Mouse (Mus musculus): ENCODE results near the gene Myom1.

Myom1 gene

DNA sequence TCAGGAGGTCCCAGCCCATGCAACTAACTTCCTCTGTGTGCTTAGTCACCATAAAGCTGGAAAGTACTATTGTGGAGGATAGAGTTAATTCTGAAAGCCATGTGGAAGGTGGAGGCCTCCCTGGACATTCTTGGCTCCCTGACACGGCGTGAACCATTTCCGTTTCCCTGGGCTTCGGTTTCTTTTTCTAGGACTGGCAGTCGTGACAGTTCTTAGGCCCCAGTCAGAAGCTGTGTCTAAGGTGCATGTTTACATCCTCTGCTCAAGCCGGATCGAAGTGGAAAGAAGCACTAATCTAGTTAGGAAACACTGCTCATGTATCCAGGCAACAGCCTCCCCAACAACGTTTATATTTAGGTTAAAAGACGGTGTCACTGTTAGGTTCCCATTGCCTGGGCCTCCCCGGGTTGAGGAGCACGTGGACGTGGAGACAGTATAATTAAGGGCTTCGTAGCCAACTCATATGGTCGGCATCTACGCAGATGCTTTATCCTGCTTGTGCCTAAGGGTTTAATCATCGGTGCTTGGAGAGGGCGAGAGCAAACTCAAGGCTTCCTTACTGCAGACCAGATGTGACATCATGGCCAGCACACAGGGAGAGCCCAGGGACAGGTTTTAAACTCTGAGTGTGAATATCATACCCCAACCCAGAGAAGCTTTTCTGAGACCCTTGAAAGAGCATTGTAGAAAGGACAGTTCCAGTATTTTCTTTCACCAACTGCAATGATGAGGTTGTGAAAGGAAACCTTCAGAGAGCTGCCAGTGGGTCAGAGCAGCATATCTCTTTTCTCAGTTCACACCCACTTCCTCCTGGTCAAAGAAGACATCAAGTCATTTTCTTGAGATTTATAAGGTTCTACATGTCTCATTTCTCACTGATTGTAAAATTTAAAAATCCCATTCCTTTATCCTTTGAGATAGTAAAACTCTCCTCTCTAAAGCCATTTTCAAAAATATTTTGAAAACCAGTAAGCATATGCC, 100.4 kb downstream of the Myom1 start:
- no peak for DNase-seq (ENCODE audit: low spot score in 2 of 2)

DNA sequence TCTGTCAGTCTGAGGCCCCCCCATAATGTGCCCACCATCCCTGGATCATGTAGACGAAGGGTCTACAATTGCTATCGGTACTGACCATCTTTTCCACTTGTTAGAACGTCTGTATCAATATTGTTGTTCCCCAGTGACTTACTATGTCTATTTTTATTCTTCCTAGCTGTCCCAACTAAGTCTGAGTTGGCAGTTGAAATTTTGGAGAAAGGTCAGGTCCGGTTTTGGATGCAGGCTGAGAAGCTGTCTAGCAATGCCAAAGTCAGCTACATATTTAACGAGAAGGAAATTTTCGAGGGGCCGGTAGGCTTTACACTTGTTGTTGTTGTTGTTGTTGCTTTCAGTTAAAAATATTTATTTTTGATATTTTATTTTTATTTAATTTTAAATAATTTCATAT, 102.9 kb downstream of the Myom1 start:
- no peak for DNase-seq (ENCODE audit: low spot score in 2 of 2)

DNA sequence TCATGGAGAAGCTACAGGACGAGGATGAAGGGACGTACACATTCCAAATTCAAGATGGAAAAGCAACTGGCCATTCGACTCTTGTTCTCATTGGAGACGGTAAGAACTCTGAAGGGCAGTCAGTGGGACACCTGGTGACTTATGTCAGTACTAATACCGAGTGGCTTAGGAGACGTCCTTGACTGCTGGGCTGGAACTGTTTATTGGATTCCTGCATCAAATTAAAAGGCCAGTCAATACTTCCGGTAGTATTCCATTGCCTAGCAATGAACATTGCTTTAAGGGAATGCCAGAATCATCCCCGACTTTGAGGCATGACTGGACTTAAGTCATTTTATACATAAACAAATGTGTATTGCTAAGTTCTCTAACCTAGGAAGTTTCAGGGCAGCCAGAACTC, 103.8 kb downstream of the Myom1 start:
- no peak for DNase-seq (ENCODE audit: low spot score in 2 of 2)

DNA sequence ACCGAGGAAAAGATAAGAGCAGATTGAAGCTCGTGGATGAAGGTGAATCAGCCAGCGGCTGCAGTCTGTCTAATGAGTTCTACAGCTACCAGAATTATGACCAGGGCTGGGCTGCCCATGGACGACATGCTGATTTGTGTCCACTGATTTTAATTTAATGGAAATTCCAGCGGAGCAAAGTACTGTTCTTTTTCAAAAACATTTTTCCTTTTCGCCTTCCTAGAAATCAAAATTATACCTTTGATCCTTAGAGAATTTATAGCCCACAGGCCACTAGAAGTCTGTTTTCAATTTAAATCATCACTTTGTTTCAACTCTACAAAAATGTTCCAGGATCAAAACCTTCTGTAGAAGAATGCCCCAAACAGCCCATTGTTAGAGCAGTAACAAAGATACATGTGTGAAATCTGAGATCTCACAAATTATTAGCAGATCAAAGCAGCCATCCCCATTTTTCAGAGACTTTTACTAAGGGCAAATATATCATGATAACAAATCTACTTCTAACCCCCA, 108.4 kb downstream of the Myom1 start:
- no peak for DNase-seq (ENCODE audit: low spot score in 2 of 2)

DNA sequence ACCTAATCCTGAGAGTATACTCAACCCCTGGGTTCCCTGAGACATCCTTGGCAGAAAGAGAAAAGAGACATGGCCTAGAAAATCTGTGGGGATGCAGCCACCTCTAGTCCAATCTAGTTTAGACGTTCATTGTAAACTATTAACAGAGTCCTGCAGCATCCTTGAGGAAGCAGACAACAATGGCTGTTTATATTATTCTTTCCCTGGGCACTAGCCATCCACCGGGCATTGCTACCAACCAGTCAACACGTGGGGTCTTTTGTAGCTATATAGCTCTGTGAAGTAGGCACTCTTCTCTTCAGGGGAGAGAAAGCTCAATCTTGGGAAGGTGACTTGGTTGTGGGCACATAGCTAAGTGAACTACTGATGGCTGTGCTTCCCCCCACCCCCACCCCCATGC, 110.3 kb downstream of the Myom1 start:
- DNase-seq (ENCODE audit: low spot score in 2 of 2), result no peak

DNA sequence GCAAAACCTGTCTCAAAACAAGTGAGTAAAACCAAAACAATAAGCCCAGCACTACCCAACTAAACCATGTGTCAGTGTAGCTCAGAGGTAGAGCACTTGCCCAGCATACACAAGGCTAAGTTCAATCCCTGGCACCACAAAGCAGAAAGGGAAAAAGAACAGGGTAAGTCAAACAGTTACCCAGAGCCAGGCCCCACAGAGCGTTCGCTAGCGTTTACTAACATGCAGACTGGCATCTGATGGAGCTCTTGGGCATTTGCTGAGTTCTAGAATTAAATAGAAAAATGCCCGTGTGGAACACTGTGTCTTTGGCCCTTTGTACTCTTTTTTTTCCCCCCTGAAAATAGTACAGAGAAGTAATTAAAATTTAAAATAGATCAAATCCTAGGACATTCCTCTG, 111.8 kb downstream of the Myom1 start:
- no peak for DNase-seq (ENCODE audit: low spot score in 2 of 2)

DNA sequence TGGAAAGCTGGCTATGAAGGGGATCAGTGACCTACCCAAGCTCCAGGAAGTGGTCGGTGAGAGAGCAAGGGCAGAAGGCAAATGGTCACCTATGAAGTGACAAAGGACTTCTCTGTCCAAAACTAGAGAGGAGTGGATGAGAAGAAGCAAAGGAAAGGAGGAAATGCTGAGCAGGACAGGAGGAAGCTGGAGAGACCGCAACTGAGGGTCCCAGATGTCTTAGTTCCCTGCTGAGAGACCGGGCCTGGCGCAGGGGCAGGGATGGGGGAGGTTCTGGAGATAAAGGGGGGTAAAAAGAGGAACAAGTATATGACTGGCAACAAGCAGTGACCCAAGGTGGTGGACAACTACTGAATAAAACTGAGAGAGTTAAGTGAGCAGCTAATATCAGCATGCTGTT, 115.5 kb downstream of the Myom1 start:
- DNase-seq (ENCODE audit: low spot score in 2 of 2), result no peak

DNA sequence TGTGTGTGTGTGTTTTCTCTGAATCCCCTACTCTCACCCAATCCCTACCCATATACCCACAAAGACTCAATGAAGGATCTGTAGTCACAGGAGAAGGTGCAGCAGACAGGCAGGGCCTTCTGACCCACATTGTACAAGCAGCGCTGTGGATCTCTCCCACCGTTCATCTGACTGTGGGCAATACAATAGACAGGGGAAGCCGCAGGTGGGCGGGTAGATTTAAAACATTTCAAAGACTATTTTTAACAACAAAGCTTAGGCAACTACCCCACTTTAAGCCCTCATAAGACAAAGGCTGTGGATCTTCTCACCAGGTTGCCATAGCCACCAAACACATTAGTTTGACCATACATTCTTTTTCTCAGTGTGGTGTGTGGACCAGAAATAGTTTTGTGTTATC, 116.2 kb downstream of the Myom1 start:
- no peak for DNase-seq (ENCODE audit: low spot score in 2 of 2)

DNA sequence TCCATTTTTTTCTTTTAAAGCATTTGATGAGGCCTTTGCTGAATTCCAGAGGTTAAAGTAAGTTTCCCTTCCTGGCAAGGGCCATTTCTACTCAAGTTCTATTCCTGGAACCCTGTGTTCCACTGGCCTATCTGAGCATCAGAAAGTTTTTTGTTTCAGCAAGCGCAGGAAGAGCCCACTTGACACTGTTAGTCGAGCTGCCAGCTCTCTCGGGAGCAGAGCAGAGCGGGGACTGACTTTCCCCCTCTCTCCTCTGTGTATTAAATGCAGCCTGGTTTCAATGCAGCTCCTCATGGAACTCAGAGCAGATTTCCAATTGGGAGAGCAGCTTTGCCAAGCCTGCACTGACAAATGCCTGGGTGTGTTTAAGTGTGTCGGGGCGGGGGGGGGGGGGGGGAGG, 118.2 kb downstream of the Myom1 start:
- DNase-seq (ENCODE audit: low spot score in 2 of 2), result no peak

DNA sequence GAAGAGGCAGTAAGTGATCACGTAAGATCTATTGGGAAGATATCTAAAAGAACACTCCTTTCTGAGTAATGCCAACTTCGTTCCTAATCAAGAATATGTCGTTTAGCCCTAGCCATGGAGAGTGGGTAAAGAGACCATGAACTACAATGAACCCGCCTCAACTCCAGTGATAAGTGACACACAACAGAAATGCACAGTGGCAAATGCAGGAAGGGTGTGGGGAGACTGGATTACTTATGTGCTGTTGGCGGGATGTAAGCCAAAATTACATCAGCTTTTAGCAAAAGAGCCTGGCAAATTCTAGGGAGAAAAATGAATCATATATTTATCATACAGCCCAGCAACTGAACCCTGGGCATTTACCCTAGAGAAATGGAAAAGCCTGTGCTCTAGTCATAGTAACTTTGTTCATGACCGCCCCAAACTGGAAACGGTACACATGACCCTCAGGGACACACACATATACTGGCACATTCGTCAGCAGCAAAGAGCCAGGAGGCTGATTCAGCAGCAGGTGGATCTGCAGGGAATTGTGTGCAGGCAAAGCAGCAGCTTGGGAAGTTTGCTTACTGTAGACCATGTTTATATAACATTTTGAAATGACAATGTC, 121.7 kb downstream of the Myom1 start:
- no peak for DNase-seq (ENCODE audit: low spot score in 2 of 2)

DNA sequence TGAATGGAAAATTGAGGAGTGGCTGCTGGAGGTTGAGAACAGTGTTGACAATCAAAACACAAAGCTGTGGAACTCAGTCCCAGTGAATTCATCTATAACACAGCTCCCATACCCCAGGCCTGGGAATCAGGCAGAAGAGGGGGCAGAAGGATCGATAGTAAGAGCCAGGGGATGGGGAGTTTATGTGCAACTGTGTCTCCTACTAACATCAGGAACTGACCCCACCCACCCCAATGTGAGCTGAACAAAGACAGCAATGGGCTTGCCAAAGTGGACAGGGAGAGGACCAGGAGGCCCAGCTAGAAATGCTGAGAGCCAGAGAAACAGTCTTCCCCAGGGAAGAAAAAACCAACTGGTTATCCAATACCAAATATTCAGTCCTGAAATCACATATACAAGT, 122.2 kb downstream of the Myom1 start:
- DNase-seq (ENCODE audit: low spot score in 2 of 2), result no peak

DNA sequence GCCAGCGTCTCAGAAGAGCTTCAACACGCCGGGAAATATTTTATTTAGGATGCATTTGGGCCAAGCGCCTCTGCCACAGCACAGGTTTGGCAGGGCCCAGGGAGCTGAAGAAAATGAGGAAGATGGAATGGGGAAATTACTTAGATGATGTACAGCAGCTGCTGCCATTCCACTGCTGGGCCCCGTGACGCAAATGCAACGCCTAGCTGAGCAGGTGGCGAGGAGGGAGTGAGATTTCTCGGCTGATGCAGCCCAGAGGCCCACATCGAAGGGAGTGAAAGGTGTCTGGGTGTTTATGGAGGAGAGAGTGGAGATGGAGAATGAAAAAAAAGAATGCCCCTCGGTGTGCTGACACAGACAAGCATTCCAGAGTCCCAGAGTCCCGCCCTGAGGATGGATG, 123.1 kb downstream of the Myom1 start:
- DNase-seq (ENCODE audit: low spot score in 2 of 2), result peak; percentile 45 to 59

DNA sequence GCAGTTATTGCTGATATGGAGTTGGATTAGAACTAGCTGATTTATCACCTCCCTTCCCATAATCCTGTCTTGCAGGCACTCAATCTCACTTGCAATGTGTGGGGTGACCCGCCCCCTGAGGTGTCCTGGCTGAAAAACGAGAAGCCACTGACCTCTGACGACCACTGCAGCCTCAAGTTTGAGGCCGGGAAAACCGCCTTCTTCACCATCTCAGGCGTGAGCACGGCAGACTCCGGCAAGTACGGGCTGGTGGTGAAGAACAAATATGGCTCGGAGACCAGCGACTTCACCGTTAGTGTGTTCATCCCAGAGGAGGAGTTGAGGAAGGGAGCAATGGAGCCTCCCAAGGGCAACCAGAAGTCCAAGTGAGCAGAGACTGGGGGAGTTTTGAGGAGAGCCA, 123.6 kb downstream of the Myom1 start:
- no peak for DNase-seq (ENCODE audit: low spot score in 2 of 2)

DNA sequence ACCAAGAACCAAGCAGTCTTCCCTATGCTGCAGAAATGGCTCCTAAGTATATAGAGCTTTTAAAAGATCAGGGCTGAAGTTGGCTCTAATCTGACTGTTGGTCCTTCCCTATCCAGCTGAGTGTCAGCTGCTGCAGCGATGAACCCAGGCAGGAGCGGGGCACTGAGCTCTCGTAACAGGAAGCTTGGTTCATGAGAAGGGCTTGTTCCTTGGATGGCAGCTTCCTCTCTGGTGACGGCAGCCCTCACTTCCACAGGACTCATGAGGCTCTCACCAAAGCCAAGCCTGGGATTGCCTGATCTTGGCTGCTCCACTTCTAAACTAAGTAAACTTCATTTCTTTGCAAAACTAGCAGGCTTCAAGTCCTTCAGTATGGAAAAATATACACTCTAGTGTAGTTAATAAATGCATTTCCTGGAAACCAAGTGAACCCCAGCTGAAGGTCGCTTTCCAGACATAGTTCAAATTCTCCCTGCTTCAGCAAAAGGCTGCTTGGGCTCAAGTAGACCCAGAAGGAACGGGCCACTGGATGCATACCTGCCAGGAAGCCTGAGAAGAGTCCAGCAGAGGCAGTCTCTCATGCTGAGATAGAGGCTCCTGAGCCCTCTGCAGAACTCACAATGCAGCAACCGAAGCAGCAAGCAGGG, 125.2 kb downstream of the Myom1 start:
- DNase-seq (ENCODE audit: low spot score in 2 of 2), result no peak

DNA sequence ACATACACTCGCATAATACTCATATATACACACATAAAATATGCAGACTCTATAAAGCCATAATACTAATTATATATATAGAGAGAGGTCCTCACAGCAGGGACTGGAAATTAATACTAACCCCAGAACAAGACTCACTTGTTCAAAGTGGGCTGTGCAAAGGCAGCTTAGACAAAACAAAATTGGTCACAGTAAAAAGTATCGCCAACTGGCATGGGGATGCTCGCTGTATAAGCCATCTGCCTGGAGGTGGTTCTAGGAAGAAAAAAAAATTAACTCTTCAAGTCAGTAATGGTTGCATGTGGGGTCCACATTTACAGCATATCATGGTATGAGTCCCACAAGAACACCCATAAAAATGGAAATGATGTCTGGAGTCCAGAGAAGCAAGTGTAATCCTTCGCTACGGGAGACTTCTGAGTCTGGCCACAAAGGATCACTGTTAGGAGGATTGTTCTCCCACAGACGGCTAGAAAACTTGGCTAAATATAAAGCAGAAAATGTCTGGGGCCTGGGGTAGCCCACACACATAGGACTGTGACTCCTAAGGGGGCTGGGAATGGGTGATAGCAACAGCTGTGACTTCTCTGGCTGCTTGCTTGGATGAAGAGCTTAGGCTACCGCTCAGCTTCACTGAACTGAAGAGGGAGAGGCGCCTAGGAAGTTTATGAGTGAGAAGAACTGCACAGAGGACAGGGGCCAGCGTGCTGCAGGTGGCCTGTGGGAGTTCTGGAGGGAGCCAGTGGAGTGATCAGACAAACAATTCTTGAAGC, 127.2 kb downstream of the Myom1 start:
- DNase-seq (ENCODE audit: low spot score in 2 of 2), result peak in 1 of 2 experiments; percentile 50

DNA sequence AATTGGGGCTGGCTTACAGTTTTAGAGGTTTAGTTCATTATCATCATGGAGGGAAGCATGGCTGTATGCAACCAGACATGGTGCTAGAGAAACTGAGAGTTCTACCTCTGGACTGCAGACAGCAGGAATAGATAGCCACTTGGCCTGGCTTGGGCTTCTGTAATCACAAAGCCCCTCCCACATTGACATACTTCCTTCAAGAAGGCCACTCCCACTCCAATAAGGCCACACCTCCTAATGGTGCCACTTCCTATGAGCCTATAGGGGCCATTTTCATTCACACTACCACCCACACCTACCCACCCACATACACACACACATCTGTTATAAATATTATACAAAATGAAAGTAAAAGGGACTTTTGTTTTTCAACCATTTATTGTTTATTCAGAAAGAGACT, 129.8 kb downstream of the Myom1 start:
- DNase-seq (ENCODE audit: low spot score in 2 of 2), result no peak

DNA sequence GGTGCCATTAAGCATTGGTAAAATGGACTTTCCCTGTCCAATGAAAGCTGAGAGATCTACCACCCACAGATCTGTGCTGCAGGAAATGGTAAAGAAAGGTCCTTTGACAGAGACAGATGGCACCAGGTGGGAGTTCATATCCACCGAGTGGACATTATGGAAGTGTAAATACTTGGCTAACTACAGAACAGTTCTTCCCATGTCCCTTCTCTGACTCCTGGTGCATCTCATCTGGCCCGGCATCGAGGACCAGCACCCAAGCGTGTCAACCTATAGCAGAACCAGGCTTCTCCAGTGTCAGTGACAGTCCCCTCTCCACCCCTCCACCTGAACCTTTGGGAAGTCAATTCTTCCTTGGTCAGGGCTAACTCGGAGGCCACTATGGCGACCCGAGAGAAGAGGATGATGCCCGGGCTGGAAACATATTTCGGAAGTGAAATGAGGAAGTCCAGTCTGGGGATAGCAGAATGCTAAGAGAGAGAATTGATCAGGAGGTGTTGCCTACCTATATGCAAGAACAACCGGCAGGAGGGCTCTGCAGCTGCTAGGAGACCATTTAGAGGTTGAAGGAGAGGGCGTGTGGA, 130.5 kb downstream of the Myom1 start:
- no peak for DNase-seq (ENCODE audit: low spot score in 2 of 2)

DNA sequence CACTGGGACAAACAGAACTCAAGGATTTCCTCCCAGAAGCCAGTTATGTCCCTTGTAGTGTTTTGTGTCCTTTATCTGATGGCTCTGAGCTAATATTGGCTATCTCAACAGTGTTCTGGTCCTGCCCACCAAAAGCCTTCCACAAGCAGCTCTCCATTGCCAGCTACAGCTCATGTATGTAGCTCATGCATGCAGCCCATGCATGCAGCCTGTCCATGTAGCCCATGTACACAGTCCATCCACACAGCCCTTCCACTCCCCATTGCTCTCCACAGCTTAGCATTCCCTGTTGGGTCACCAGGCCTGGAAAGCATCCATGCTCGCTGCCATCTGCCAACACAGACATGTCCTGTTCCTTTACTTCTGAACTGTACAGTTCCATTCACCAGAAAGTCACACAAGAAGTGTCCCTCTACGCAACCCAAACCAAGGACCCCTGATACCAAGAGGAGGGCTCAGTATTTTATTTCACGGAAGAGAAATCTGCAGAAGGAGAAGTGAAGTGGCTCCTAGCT, 132.1 kb downstream of the Myom1 start:
- DNase-seq (ENCODE audit: low spot score in 2 of 2), result no peak

DNA sequence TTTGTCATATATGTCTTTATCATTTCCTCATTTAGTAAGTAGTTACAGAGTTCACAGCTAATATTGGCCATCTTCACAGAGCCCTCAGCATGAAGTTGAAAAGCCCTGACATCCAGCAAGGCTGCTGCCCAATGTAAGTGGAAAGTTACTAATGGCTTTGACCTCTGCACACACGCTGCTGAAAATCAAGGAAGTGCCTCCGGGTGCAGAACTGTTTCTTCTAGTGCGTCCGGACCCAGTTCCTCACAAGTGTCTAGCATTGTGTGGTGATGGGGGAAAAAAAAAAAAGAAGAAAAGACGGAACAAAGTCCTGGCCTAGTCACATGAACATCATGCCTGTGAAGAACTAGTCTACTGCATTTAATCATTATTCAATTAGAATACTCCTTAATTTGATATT, 132.7 kb downstream of the Myom1 start:
- no peak for DNase-seq (ENCODE audit: low spot score in 2 of 2)

DNA sequence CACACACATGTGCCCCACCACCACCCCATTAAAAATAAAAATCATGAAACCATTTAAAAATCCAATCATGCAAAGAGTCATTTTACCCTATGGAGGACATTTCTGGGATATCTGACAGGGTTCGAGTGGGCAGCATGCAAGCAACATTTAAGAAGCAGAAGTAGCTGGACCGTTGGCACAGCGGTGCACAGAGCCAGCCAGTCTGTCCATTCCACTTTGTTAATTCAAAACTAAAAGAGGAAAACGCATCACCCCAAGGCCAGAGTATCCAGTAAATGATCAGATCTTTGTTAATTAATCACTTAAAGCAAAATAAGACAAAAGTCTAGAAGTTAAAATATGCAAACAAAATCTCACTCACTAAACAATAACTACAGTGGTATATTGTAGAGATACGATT, 133.4 kb downstream of the Myom1 start:
- no peak for DNase-seq (ENCODE audit: low spot score in 2 of 2)

Measured in right cerebral cortex, postnatal 36 days (tissue).